Mouse (Mus musculus) B cell, adult 2 months (primary cell): Measurements from ENCODE around the gene Gna12.

Source experiments
- DNase-seq, 2 experiments: peaks; one replicate each; pipeline ENCODE4 v3.0.0; 2022

Gna12 gene

DNA sequence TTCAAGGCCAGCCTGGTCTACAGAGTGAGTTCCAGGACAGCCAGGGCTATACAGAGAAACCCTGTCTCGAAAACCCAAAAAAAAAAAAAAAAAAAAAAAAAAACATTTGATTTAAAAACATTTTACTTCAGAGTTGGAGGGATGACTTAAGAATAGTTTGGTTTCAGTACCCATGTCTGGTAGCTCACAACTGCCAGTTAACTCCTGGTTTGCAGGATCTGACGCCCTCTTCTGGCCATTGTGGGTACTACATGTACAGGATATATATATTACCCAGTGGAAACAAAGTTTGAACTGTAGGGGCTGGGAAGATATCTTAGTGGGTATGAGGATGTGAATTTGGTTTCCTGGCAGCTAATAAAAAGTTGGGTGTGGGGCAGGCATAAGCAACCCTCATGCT is 79.3 kb downstream of the Gna12 start:
- peak; percentile 83 to 85 for DNase-seq

DNA sequence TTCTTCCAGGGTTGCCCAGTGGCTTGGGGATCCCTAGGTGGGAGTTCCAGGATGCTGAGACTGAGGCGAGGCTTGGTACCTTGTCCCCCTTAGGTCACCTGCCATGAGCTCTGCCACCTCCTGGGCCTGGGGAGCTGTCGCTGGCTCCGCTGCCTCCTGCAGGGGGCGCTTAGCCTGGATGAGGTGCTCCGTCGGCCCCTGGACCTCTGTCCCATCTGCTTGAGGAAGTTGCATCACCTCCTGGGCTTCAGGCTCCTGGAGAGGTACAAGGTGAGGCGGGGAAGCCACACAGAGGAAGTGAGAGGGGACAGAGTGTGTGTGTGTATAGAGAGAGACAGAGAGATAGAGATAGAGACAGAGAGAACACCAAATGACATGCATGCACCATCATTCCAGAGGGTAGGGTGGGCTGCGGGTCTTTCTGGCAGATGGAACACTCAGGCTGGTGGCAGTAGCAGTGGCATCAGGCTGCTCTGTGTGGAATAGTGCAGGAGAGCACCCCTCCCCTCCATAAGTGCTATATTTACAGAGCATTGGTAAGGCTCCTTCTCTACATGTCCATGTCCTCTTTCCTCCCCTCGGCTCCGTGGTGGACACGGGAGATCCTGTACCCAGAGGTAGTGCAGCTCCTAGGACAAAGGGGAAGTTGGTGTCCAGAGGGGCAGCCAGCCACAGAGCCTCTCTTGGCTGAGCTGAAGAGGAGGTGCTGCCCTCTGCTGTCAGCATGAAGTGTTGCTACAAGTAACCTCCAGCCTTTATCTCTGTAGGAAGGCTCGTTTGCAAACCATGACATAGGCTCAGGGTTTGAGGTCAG is 81.0 kb downstream of the Gna12 start:
- DNase-seq, result peak; percentile 81 to 82

DNA sequence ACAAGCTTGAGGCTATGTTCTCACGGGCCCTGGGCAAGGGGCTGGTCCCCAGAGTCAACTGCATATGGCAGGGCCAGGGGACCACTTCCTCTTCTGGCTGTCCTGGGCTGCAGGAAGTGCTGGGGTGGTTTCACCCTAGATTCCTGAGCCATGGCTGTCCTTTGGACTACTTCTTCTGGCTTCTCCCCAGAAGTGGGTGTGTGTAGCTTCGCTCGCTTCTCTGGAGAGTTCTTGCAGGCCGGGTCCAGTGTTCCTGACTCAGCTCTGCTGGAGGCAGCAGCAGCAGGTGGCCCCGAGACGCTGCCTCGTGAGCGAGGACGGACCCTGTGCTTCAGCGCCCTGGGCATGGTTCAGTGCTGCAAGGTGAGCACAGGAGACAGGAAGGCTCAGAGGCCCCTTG is 81.8 kb downstream of the Gna12 start:
- DNase-seq, result peak; percentile 50 to 57

DNA sequence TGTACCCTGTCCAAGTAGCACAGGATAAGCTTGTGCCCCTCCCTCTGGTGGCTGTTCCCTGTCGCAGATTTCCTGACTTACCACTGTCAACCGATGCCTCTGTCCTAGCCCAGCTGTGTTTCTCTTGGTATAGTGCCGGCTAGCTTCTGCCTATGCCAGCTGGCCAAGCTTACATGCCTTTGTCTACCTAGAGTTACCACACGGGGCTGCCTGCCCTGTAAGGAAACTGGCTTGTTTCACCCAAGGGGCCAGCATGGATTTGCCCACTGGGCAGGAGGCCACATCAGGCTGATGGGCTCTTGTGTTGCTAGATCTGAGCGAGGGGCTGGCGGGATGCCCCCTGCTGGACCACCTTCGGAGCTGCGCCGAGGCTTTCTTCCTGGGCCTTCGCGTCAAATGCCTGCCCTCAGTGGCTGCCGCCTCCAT is 86.5 kb downstream of the Gna12 start:
- DNase-seq, result peak in 1 of 2 experiments; percentile 42

DNA sequence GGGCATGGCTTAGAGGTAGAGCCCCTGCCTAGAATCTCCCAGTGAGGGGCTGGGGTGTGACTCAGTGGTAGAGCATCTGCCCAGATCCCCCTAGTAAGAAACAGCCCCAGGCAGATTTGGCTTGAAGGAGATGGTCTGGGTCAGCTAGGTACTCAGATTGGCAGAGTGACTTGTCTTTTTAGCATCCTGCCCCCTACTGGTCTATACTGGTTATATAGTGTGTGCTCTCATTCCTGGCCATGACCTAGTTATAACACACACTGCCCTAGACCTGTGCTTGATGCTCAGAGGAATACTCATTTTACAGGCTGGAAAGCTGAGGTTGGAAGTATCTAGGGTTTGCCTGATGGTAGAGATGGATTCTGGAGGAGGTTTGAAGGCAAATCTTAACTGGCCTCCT is 88.4 kb downstream of the Gna12 start:
- peak; percentile 37 to 41 for DNase-seq

DNA sequence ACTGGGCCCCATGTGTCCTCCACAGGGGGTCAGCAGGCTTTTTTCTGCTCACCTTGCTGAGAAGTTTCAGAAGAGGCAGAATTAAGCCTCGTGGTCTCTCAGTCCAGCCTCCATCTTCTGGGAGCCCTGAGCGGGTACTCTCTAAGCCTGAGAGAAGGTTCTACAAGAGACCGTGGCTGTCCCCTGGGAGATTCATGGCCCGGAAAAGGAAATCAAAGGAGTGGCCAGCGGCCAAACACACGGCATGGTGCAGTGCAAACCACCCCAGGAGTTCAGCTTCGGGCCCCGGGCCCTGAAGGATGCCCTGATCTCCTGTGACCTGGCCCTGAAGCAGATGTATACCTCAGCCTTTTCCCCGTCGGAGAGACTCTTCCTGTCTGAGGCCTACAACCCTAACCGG is 89.2 kb downstream of the Gna12 start:
- DNase-seq, result no peak

DNA sequence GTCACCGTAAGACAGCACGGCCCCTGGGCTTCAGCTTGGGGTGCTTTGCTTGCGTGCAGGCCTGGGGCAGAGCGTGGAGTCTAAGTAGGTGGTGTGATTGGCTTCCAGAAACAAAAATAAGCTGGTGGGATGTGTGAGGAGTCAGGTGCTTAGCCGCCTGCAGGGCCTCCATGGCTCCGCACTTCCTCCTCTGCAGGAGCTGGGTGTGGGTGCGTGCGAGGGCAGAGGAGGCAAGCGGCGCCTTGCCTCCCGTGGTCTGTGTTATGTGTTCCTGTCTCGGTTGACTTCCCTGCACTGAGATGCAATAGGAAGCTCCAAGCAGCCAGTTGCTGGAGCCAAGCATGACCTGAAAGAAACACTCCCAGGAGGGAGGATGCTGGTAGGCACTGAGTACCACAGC is 90.4 kb downstream of the Gna12 start:
- DNase-seq, result no peak

DNA sequence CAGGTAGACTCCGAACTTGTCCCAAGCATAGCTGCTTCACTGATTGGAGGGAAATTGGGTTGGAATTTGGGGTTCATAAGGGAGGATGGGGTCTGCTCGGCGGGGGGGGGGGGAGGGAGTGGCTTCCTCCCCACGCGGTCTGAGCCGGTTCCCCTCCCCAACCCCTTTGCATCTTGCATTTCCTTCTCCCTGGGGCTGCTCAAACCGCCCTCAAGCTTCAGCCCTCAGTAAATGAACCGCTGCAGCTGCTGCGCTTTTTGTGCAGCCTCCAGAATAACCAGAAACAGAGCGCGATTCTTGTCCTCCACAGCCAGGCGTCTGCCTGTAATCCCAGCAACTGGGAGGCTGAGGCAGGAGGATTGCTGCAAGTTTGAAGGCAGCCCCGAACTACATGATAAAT is 94.1 kb downstream of the Gna12 start:
- DNase-seq, result peak; percentile 36 to 38

DNA sequence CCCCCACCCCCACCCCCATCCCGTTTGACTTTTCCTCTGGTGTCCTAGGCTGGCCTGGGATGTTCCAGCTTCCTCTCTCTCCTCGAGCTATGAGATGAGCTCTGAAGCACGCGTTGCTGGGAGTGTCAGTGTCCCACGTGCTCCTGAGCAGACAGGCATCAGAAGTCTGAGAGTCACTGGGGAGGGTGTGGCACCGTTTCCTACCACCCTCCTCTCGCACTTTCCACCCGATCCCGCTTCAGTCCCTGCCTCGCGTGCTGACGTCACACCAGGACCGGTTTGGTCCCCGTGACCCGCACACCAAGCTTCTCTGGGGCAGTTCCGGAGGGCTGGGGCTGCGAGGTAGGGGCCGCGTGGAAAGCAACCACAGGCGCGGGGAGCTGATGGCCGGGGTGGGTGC is 94.9 kb downstream of the Gna12 start:
- DNase-seq, result peak; percentile 77 to 81

DNA sequence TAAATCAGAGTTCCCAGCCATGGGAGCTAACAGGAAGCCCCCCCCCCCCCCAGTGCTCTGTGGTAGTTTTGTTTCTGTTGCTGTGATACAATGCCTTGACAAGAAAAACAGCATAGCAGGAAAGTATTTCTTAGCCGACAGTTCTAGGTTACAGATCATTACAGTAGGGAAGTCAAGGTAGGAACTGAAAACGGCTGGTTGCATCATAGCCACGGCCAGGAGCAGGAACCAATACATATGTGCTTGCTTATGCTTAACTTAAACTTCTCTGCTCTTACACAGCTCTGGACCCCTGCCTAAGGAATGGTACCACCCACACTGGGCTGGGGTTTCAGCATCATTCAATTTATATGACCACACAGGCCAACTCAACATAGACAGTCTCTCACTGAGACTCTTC is 96.9 kb downstream of the Gna12 start:
- DNase-seq, result peak; percentile 69 to 78

DNA sequence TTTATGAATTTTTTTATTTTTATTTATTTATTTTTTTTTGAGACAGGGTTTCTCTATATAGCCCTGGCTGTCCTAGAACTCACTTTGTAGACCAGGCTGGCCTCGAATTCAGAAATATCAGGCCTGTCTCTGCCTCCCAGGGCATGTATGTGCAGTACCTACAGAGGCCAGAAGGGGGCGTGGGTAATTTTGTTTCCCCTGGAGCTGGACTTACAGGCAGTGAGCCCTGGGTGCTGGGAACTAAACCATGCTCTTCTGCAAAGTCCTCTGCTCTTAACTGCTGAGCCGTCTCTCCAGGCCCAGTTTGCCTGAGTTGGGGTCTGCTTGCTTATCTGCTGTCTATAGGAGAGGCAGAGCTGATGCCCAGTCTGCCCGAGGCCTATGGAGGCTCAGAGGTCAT is 98.0 kb downstream of the Gna12 start:
- DNase-seq, result peak; percentile 79

DNA sequence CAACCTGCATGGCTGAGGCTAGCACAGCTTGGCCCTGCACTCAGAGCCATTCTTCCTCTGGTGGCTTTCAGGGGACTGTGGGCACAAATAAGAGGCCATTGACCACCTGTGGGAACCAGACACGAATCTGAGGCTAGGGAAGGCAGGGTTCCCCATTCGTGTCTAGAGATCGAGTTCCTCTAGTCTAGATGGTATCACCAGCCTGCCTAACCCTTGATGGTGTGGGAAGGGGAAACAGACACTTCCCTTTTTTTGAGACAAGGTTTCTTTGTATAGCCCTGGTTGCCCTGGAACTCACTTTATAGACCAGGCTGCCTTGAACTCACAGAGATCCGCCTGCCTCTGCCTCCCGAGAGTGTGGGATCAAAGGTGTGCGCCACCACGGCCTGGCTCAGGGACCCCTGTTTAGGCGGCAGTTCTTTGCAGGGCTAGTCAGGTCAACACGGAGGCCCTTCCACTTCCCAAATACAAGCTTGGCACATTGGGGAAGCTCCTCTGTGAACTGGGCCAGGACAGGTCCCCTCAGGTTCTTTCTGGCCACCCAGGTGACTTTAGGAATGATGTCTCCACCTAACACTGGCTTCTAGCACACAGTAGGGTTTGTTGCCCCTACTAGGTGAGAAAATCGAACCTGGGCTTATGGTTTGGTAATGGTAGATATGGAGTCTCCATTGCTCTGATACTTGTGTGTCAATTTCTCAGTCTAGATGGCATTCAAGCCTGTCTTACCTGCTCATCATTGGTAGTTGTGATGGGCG is 99.0 kb downstream of the Gna12 start:
- peak; percentile 53 to 63 for DNase-seq

DNA sequence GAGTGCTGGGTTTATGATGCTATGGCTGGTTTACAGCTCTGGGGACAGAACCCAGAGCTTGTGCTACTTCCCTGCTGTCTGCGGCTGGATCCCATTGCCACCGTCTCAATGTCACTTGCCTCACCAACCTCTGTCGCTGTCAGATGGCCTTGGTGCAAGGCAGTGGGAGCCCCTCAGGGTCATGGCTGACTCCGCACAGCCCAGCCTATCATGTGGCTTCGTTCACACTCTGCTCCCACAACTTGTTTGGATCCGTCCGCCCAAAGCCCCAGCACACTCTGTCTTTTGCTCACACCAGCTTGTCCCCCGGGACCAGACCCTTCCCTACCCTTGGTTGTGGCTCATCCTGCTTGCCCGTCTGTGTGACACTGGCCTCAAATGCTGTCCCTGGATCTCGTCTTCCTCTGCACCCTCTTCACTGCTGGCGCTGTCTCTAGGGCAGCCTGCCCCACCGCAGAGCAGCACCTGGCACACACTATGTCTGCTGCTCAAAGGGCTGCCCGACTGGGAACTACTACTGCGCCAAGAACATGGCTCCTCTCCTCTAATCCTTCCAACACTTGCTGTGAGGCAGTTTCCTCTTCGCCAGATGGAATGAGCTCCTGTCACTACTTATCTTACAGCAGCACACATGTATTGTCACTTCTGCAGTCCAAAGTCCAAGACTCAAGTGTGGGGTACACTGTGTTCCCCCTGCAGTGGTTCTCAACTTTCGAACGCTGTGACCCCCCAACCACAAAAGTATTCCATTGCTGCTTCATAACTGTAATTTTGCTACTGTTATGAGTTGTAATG is 103.1 kb downstream of the Gna12 start:
- no peak for DNase-seq

DNA sequence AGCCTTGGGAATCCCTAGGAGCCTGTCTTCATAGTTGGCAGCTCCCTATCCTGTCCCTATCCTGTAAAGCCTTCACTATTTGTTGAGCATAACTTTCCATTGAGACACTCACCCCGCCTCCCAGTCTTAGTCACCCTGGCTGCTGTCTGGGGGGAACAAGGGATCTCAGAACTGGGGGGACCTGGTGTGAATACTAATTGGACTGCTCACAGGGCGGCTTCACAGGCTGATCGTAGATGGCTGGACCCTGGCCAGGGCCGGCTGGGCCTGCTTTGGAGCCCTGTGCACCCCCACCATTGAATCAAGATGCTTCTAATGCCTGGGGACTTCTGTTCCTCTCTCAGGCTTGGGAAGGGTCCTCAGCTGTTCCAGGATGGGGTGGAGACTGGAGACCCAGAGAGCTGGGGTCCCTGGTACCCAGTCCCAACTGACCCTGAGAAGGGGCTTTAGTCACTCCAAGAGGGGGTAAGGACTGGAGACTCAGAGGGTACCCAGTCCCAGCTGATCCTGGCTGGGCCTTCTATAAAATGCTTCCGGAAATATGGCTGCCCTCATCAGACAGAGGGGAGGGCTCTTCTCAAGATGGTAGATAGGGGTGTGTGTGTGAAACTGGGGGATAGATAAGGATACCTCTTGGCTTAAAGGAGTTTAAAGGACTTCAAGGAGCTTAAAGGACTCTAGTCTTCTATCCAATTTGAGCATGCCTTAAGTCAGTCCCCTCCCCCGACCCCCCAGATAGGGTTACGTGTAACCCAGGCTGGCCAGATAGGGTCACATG is 104.0 kb downstream of the Gna12 start:
- DNase-seq, result no peak

DNA sequence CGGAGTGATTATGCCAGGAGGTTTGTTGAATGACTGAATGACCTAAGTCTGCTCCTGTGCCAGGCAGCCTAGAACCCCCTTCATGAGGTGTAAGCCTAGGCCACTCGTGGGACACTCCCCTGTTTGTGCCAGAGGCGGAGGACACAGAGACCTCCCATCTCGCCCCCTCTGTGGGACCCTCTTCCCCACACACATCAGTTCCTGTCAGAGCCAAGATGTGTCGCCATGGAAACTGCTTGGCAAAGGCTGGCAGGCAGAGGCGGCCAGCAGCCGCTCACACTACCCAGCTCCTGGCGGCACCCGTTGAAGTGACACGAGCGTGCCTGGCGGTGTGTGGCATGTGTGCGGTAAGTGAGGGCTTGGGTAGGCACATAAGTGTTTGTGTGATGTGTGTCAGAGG is 106.4 kb downstream of the Gna12 start, which contains the start of gene Amz1:
Amz1 (plus strand) TSS at position 306 of the 400 bp plus-strand sequence.
- DNase-seq, result no peak

DNA sequence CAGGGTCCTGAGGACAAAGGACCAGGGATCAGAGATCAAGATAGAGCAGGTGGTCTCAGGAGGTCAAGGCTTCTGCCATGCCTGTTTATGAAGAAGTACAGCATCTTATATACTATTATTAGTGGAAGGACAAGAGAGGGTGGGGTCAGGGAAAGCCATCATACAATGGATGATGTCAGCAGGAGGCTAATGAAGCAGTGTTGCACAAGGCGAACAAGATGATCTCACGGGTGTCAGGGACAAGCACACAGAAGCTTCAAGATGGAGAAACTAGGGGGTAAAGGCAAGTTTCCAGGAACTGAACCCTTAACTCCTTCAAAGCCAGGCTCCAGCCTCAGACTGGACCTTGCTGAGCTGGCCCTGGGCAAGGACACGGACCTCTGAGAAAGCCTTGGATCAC is 108.1 kb downstream of the Gna12 start:
- DNase-seq, result no peak

DNA sequence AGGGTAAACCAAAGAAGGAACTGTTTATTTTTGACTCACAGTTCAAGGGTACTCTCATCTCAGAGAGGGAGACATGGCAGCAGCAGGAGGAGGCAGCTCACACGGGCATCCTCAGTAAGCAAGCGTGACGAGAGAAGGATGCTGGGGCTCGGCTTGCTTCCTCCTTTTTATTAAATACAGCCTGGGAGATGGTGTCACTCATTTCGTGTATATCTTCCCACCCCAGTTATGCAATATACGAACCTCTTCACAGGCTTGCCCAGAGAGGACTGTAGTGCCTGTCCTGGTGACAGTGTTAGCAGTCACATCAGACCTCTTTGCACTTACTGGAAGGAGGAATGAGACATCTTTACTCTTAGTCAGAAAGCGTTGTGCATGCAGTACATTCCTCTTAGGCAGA is 109.5 kb downstream of the Gna12 start:
- DNase-seq, result no peak

DNA sequence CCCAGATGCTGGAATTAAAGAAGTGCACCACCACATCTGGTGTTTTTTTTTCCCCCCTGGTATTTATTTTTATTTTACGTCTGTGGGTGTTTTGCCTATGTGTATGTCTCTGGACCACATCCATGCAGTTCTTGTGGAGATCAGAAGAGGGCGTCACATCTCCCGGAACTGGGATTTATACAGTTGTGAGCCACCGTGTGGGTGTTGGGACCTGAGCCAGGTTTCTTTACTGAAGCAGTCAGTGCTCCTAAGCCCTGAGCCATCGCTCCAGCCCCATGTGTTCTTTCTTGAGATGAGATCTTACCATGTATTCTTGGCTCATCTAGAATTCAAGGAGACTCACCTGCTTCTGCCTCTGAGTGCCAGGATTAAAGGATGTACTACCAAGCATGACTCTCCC is 119.2 kb downstream of the Gna12 start:
- no peak for DNase-seq

DNA sequence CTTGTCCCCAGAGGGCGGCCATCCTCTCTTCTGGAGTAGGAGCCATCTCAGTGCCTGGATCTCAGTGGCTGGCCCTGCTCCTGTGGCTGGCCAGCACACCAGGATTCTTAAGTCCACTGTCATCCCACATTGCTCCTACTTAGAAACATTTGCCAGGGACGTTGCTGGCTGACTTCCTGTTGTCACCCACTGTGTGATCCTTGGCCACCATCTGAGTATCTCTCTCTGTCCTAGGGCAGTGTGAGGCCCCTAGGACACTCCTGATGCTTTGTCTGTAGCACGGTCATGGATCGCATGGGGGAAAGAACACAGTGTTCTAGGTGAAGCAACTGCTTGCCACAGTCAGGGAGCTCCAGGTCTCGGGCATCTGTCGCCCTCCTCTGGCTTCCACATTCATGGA is 119.9 kb downstream of the Gna12 start:
- no peak for DNase-seq
